Mouse (Mus musculus): ENCODE measurements around the gene Cd59a. TPM values are rescaled to one million over a fixed set of nuclear protein-coding genes. Genes with fewer than 3 reads are reported as not detected.
"Not testable (repeated sequence)": the region's sequence is repeated elsewhere in the genome, so short reads cannot be mapped to it uniquely, and the experiment has no call there.

Cd59a gene
- polyA plus RNA-seq, 1 experiment from 2014 or later = 14.9 TPM

- H3K4me2 ChIP-seq (ENCODE audit: low read depth, low read length); H3K9me3 ChIP-seq (ENCODE audit: control insufficient read depth, low read length); H3K27ac ChIP-seq (ENCODE audit: low read depth, low read length); H3K4me1 ChIP-seq (ENCODE audit: control insufficient read depth, insufficient read depth, low read length); ATAC-seq (ENCODE audit: low read depth); H3K36me3 ChIP-seq (ENCODE audit: control insufficient read depth, insufficient read depth, low read length); H3K9ac ChIP-seq (replicated peaks; ENCODE audit: low read depth, low read length); H3K4me3 ChIP-seq (ENCODE audit: low read depth, low read length); H3K27me3 ChIP-seq (ENCODE audit: control insufficient read depth, insufficient read depth, low read length): not testable (repeated sequence)
These were observed 18.0 kb downstream of the Cd59a start for GRCm38 (mm10) chr2:104113563-104113962.

DNA sequence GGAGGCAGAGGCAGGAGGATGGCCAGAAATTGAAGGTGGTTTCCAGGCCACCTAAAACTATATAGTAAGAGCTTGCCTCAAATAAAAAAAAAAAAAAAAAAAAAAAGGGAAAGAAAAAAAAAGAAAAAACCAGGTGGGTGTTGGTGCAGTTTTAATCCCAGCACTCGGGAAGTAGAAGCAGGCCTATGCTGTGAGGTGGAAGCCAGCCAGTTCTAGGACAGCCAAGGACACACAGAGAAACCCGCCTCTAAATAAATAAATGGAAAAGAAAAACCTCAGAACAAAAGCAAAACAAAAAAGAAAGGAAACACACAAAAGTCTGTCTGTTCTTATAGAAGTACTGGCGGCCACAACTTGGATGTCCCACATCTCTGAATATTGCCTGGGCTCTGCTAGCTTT lies 19.3 kb downstream of the Cd59a start:
- Histone ChIP-seq H3K4me3 (ENCODE audit: low read depth, low read length) (no peak overlapping the region), H3K36me3 (ENCODE audit: control insufficient read depth, insufficient read depth, low read length) (no peaks in the 10 kb centered on the region), H3K27me3 (ENCODE audit: control insufficient read depth, insufficient read depth, low read length) (no peaks in the 10 kb centered on the region), H3K9ac (replicated peaks; ENCODE audit: low read depth, low read length) (no peak overlapping the region), H3K9me3 (ENCODE audit: control insufficient read depth, low read length) (no peaks in the 10 kb centered on the region), H3K4me1 (ENCODE audit: control insufficient read depth, insufficient read depth, low read length) (no peaks in the 10 kb centered on the region), H3K4me2 (ENCODE audit: low read depth, low read length) (no peak overlapping the region), H3K27ac (ENCODE audit: low read depth, low read length) (no peak overlapping the region)
- 88% methylated on average over 3 of the region's 3 CpGs for WGBS
- ATAC-seq (ENCODE audit: low read depth) = no peak

DNA sequence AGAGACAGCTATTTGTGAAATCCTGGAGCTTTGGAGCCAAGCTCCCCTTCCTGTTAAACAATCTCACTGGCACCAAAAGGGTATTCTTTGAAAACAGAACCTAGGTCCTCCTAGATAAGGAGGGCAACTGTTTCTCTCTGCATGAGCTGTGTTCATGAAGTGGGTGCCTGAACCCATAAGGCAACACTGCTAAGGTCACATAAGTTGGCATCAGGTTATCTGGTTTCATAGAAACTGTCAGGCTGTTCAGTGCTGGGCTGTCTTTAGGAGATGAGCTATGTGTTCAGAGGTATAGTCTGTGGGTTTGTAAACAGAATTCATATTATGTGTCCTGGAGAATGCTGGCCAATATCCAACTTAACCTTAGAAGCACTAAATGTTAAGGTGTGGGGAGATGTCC lies 21.6 kb downstream of the Cd59a start:
- H3K27me3 ChIP-seq (ENCODE audit: control insufficient read depth, insufficient read depth, low read length); H3K4me2 ChIP-seq (ENCODE audit: low read depth, low read length); H3K4me3 ChIP-seq (ENCODE audit: low read depth, low read length); H3K9me3 ChIP-seq (ENCODE audit: control insufficient read depth, low read length); ATAC-seq (ENCODE audit: low read depth); H3K9ac ChIP-seq (replicated peaks; ENCODE audit: low read depth, low read length); H3K27ac ChIP-seq (ENCODE audit: low read depth, low read length); H3K36me3 ChIP-seq (ENCODE audit: control insufficient read depth, insufficient read depth, low read length); H3K4me1 ChIP-seq (ENCODE audit: control insufficient read depth, insufficient read depth, low read length): not testable (repeated sequence)

DNA sequence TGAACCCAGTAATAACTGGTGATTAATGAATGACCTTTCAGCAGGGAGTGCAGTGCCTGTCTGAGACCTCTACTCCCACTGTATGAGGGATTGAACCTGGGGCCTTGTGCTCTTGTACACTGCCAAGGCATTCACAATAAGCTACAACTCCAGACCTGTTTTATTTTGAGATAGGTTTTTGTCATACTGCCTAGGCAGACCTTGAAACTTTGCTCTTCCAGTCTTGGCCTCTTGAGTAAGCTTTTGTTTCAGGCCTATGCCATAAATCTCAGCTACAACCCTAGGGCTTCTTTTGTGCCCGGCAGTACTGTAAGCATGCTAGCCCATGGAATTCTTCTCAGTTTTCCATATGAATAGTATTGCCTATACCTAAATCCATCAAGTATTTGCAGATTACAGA lies 23.5 kb downstream of the Cd59a start:
- H3K36me3 ChIP-seq (ENCODE audit: control insufficient read depth, insufficient read depth, low read length) = no peaks in the 10 kb centered on the region
- no peak overlapping the region for H3K4me3 ChIP-seq (ENCODE audit: low read depth, low read length)
- no peaks in the 10 kb centered on the region for H3K4me1 ChIP-seq (ENCODE audit: control insufficient read depth, insufficient read depth, low read length)
- no peak overlapping the region for H3K27ac ChIP-seq (ENCODE audit: low read depth, low read length)
- H3K9me3 ChIP-seq (ENCODE audit: control insufficient read depth, low read length) = no peaks in the 10 kb centered on the region
- H3K27me3 ChIP-seq (ENCODE audit: control insufficient read depth, insufficient read depth, low read length) = no peaks in the 10 kb centered on the region
- WGBS = 10% methylated on average over 1 of the region's 1 CpGs
- H3K4me2 ChIP-seq (ENCODE audit: low read depth, low read length) = no peak overlapping the region
- no peak for ATAC-seq (ENCODE audit: low read depth)
- H3K9ac ChIP-seq (replicated peaks; ENCODE audit: low read depth, low read length) = no peak overlapping the region

GRCm38 (mm10) chr2:104120312-104120711 lies 24.7 kb downstream of the Cd59a start:
- Histone ChIP-seq H3K36me3 (ENCODE audit: control insufficient read depth, insufficient read depth, low read length) (no peaks in the 10 kb centered on the region), H3K4me3 (ENCODE audit: low read depth, low read length) (no peak overlapping the region), H3K9ac (replicated peaks; ENCODE audit: low read depth, low read length) (no peak overlapping the region), H3K4me2 (ENCODE audit: low read depth, low read length) (no peak overlapping the region), H3K4me1 (ENCODE audit: control insufficient read depth, insufficient read depth, low read length) (no peaks in the 10 kb centered on the region), H3K27ac (ENCODE audit: low read depth, low read length) (no peak overlapping the region), H3K27me3 (ENCODE audit: control insufficient read depth, insufficient read depth, low read length) (no peaks in the 10 kb centered on the region), H3K9me3 (ENCODE audit: control insufficient read depth, low read length) (no peaks in the 10 kb centered on the region)
- 60% methylated on average over 6 of the region's 6 CpGs for WGBS
- ATAC-seq (ENCODE audit: low read depth) = no peak

GRCm38 (mm10) chr2:104121681-104122504 lies 26.3 kb downstream of the Cd59a start:
- peak overlapping the region; percentile 76; the same call in 1 of the 2 replicates for H3K9ac ChIP-seq (replicated peaks; ENCODE audit: low read depth, low read length)
- WGBS = 81% methylated on average over 8 of the region's 8 CpGs
- no peaks in the 10 kb centered on the region for H3K36me3 ChIP-seq (ENCODE audit: control insufficient read depth, insufficient read depth, low read length)
- peak overlapping the region; percentile 71 for H3K4me3 ChIP-seq (ENCODE audit: low read depth, low read length)
- H3K4me2 ChIP-seq (ENCODE audit: low read depth, low read length) = peak overlapping the region; percentile 91
- H3K27ac ChIP-seq (ENCODE audit: low read depth, low read length) = no peak overlapping the region
- H3K9me3 ChIP-seq (ENCODE audit: control insufficient read depth, low read length) = no peaks in the 10 kb centered on the region
- no peak for ATAC-seq (ENCODE audit: low read depth)
- no peaks in the 10 kb centered on the region for H3K27me3 ChIP-seq (ENCODE audit: control insufficient read depth, insufficient read depth, low read length)
- no peaks in the 10 kb centered on the region for H3K4me1 ChIP-seq (ENCODE audit: control insufficient read depth, insufficient read depth, low read length)

GRCm38 (mm10) chr2:104122505-104123378 lies 27.1 kb downstream of the Cd59a start, which contains the start of gene A930018P22Rik:
Gene A930018P22Rik (plus strand): TSS chr2:104122769.
- peak; percentile 93 for ATAC-seq (ENCODE audit: low read depth)
- H3K9me3 ChIP-seq (ENCODE audit: control insufficient read depth, low read length) = no peaks in the 10 kb centered on the region
- WGBS = under 1% methylated on average over 57 of the region's 74 CpGs
- no peak within 1 kb of the TSS for H3K27ac ChIP-seq (ENCODE audit: low read depth, low read length)
- peak within 1 kb of the TSS; percentile 91 for H3K4me2 ChIP-seq (ENCODE audit: low read depth, low read length)
- no peaks in the 10 kb centered on the region for H3K27me3 ChIP-seq (ENCODE audit: control insufficient read depth, insufficient read depth, low read length)
- no peaks in the 10 kb centered on the region for H3K36me3 ChIP-seq (ENCODE audit: control insufficient read depth, insufficient read depth, low read length)
- no peaks in the 10 kb centered on the region for H3K4me1 ChIP-seq (ENCODE audit: control insufficient read depth, insufficient read depth, low read length)
- H3K9ac ChIP-seq (replicated peaks; ENCODE audit: low read depth, low read length) = peak within 1 kb of the TSS; percentile 76
- H3K4me3 ChIP-seq (ENCODE audit: low read depth, low read length) = peak within 1 kb of the TSS; percentile 71

GRCm38 (mm10) chr2:104123540-104123939 lies 27.9 kb downstream of the Cd59a start:
- H3K9me3 ChIP-seq (ENCODE audit: control insufficient read depth, low read length) = no peaks in the 10 kb centered on the region
- no peaks in the 10 kb centered on the region for H3K27me3 ChIP-seq (ENCODE audit: control insufficient read depth, insufficient read depth, low read length)
- no peak for ATAC-seq (ENCODE audit: low read depth)
- no peak overlapping the region for H3K9ac ChIP-seq (replicated peaks; ENCODE audit: low read depth, low read length)
- no peak overlapping the region for H3K27ac ChIP-seq (ENCODE audit: low read depth, low read length)
- H3K4me2 ChIP-seq (ENCODE audit: low read depth, low read length) = peak overlapping the region; percentile 91; the same call in 1 of the 2 replicates
- H3K36me3 ChIP-seq (ENCODE audit: control insufficient read depth, insufficient read depth, low read length) = no peaks in the 10 kb centered on the region
- no peaks in the 10 kb centered on the region for H3K4me1 ChIP-seq (ENCODE audit: control insufficient read depth, insufficient read depth, low read length)
- 48% methylated on average over 3 of the region's 3 CpGs for WGBS
- peak overlapping the region; percentile 71; the same call in 1 of the 2 replicates for H3K4me3 ChIP-seq (ENCODE audit: low read depth, low read length)

DNA sequence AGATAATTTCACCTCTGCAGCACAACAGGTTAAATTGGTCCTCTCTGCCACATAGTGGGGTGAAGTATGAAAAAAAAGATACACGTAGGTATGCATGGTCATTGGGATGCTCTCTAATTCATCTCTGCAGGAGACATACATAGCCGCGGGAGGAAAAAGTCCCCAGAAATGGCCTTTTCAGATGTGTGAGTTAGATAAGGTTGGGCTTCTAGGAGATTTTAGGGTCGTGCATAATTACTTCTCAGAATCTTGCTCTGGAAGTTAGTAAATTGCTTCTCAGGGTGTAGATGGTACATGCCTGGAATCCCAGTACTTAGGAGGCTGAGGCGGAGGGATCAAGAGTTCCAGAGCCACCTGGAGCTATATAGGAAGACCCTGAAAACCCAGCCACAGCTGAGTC lies 28.5 kb downstream of the Cd59a start:
- ATAC-seq (ENCODE audit: low read depth) = no peak
- H3K27me3 ChIP-seq (ENCODE audit: control insufficient read depth, insufficient read depth, low read length) = no peaks in the 10 kb centered on the region
- 87% methylated on average over 5 of the region's 5 CpGs for WGBS
- H3K4me1 ChIP-seq (ENCODE audit: control insufficient read depth, insufficient read depth, low read length) = no peaks in the 10 kb centered on the region
- H3K27ac ChIP-seq (ENCODE audit: low read depth, low read length) = no peak overlapping the region
- H3K9ac ChIP-seq (replicated peaks; ENCODE audit: low read depth, low read length) = no peak overlapping the region
- H3K4me2 ChIP-seq (ENCODE audit: low read depth, low read length) = no peak overlapping the region
- no peaks in the 10 kb centered on the region for H3K36me3 ChIP-seq (ENCODE audit: control insufficient read depth, insufficient read depth, low read length)
- H3K9me3 ChIP-seq (ENCODE audit: control insufficient read depth, low read length) = no peaks in the 10 kb centered on the region
- H3K4me3 ChIP-seq (ENCODE audit: low read depth, low read length) = no peak overlapping the region

All from neural tube, embryonic 14.5 days (tissue).